Mouse (Mus musculus): Measurements from ENCODE around the gene Cryl1.

The Cryl1 gene

DNA sequence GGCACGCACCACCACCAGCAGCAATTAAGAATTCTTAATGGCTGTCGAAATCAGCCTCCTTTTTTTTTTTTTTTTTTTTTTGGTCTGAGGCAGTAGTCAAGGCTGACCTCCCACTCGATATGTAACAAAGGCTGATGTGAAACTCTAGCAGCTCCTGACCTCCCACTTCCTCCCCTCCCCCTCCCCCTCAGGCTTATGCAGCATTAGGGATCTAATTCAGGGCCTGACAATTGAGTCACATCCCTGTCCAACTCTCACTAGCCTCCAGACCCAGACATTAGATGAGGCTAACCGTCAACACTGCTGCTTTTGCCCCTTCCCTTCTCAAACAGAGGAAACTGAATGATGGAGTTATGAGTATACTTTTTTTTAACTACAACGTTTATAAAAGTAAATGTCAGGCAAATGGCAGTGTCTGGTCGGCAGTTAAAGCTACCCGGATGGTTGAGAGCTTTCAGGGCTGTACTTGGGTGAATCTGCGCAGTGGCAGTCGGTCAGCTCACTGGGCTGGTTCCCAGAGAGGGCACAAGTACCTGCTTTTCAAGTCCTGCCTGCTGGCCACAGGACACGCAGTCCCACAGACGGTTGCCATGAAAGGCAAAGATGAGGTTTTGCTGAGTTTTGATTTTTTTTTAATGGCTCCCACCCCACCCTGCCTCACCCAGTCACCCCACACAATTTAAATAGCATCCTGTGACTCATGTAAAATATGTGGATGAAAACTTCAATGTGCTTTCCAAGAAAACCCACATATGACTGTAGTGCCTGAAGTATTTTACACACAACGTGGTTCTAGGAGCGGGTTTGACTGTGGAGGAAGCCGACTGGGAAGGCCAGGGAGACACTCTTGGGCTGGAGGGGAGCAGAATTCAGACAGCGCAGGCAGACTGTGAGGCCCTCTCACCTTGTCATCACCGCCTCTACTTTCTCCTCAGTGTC lies 81.4 kb downstream of the Cryl1 start:
- no peak for DNase-seq (ENCODE audit: low spot score)

DNA sequence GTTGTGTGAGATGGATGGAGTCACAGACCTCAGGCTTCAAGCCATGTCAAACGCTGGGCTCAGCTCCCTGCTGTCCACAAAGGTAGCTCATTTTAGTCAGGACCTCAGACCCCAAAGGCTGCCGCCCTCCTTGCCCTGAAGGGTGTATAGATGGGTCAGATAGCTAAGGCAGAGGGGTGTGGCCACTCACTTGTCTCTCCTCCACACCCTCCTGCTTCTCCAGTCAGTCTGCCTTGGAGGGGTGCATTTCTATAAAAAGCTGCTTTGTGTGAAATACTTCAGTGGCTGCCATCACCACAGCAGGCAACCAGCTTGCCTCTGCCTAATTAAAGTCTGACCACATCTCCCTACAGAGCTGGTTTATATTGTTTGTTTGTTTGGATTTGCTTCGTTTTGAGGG lies 82.4 kb downstream of the Cryl1 start:
- no peak for DNase-seq (ENCODE audit: low spot score)

DNA sequence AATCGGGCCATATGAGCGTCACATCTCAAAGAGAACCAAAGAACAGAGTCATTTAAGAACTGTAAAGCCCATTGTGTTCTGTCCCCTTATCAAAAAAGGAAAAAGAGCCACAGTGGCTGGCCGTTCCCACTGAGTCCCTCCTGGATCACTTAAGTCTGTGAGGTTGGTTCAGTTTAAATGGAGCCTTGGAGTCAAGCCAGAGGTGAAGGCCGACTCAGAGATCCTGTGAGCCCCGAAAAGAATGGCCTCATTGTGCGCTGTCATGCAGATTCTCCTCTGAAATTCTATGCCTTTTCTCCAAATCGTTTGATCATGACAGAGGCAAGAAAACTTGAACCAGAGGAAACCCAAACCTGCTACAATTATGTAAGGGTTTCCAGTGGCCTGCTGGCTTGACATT lies 82.8 kb downstream of the Cryl1 start:
- peak; percentile 62 for DNase-seq (ENCODE audit: low spot score)

DNA sequence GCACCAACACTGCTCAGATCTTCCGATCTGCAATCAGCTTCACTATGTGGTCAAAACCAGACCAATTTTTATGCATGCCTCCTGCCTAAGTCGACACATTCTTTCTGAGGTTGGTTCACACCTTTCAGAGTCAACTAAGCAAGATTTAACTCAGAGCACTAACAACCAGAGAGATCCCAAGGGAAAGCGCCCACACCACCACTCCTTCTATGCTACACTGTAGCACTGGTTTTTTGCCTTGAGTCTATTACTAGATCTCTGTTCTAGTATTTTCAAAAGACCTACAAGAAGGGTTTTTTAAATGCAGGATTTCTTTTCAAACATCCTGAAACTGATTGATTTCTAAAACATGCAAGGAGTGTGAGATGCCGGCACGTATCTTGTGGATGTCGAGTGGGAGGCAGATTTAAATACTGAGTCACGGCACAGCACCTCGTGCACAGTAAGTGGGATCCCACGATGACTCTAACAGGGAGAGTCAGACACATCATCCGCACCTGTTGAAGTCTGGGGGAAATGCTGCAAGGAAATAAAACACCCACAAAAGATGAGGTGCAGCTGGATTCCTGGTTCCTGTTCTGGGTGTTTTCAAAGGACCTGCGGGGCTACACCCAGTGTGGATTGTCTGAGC lies 96.6 kb downstream of the Cryl1 start:
- DNase-seq (ENCODE audit: low spot score) = no peak

DNA sequence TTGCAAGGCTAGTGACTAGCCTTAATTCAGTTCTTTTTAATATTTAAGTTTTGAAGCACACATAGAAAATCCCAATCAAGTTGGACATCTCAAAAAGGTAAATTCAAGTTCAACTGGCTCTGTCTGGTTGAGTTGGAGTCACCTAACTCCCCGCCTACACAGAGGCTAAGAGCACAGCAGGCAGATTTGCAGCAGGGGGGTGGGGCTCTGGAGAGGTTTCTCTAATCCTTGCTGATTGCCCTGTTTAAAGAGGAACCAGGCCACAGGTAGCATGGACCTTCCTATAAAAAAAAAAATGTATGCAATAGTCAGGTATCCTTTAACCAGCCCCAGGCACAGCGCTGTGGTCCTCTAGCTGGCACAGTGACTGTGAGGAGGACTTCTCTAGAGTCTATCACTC lies 97.8 kb downstream of the Cryl1 start:
- DNase-seq (ENCODE audit: low spot score) = no peak

DNA sequence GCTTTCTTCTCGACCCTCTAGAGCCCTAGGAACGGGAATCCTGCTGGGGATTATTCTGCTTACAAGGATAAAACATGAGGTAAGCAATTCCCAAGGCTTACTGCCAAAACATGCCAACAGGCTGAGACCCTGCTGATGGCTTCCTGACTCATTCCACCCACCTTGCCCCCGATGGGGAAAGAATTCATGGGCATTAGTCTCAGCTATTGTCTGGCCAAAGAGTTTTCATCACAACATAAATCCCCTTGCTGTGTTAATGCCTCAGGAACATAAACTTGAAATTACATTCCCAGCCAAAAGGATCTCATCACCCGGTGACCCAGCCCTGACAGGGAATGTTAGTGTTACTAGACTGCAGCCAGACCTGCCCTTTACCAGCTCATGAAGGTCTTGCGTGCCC lies 100.7 kb downstream of the Cryl1 start:
- no peak for DNase-seq (ENCODE audit: low spot score)

DNA sequence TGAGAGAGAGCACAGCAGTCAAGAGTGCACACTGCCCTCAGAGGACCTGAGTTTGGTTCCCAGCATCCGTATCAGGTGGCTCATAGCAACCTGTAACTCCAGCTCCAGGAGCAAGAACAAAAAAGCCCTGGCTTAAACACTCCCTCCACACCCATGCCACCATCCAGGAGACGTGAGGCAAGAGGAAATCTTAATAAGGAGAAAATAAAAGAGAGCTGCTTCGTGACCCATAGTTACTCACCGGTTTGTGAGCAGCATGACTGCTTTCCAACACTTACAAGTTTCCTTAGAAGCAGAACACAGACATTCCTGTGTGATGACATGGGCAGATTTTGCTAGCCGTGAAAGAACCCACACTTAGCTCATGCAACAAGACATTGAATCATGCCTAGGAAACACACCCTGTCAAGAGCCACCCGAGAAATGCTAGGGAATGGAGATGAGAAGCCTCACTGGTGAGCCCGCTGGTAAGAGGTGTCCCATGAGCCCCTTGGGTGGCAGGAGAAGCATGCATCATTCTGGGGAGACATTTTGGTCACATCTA lies 106.9 kb downstream of the Cryl1 start:
- no peak for DNase-seq (ENCODE audit: low spot score)

DNA sequence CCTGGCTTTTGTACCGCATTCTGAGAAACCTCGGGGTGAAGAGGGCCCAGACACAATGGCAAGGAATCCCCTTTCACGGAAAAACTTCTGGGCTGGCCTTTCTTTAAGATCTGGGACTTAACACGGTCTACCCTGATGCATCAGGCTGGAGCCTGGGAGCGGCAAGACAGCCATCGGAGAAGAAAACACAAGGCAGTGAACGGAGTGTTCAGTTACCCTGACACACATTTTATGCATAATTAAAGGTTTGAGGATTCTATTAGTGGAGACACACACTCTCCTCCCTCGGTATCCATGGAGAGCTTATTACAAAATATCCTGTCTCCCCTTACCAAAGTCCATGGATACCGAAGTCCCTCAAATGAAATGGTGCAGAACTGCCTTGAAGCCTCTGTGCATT lies 109.2 kb downstream of the Cryl1 start:
- DNase-seq (ENCODE audit: low spot score) = no peak

DNA sequence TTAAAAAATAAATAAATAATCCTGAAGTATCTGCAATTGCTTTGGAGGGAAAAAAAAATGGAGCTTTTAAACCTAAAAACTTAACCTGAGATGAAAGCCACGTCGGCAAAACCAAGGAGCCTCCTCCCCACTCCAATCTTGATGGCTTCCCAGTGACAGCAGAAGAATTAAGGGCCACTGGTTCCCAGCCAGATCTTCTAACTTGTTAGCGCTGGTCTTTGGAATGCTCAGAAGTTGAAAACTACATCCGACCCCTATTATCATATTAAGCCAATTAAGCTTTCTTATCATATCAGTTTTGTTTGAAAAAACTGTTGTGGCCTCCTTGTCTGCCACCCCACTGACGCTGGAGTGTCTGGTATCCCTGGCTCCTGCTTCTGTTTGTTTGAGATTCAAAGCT lies 114.5 kb downstream of the Cryl1 start:
- no peak for DNase-seq (ENCODE audit: low spot score)

DNA sequence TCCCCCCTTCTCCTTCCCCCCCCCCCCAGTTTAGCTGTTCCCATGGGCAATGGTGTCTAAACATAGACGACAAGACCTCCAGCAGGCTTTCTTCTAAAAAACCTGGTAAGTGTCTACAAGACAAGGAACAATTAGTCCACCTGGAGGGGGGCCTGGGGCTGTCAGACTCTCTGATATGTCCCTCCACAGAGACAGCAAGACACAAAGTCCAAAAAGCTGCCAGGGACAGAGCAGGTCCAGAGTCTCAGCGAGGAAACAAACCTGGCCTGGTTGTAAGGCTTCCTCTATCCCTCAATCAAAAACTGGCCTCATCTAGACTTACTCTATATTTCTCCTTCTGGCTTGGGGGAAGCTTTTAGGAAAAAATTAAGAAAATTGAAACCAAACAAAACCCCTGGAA lies 115.7 kb downstream of the Cryl1 start:
- no peak for DNase-seq (ENCODE audit: low spot score)

DNA sequence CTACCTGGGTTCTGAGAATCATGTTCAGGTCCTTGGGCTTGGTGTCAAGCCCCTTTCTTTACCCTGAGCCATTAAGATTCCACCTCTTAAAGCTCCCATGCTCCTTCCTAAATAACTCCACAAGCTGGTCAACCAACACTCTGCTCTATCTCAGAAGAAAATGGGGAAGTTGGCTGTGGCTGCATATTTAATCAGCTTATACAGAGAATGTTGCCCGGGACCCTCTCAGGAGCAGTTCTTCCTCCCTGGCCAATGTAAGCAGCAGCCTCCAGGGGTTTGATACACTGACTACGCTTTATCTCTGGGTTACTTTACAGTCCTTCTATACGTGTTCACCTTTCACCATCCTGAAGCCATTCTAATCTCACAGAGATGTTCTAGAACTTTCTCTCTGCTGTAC lies 117.5 kb downstream of the Cryl1 start:
- no peak for DNase-seq (ENCODE audit: low spot score)

DNA sequence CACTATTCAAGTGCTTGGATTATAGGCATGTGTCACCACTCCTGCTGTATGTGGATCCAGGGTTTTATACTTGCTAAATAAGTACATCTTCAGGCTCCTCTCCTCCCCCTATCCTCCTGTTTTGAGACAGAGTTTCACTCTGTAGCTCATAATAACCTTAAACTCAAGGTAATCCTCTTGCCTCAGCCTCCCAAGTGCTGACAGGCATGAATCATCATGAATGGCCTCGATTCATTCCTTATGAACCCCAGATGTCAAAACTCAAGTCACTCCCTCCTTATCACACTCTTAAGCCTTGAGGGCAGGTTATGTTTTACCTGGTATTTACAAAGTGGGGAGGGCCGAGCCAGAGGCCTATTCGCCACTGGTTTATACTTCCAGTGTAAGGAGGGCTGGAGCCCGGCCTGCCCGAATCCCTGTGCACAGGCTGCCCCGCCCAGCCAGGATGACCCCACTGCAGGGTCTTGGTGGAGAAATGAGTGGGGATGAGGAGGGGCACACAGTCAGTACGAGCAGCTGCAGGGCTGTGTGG lies 121.8 kb downstream of the Cryl1 start:
- DNase-seq (ENCODE audit: low spot score) = no peak

DNA sequence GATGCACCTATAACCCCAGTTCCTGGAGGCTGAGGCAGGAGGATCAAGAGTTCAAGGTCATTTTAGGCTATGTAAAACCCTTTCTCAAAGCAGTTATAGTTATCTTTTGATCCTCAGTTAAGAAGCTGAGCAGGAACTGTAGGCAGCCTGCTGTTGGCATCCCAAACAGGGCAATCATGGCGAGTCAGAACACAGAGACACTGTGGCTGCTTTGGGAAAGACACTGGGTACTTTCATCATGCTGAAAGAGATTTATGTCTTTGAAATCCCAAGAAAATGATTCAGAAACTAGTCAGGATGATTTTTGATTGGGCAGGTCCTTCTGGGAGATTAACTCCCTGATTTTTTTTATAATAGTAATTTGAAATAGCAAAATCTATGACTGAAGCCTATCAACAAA lies 126.0 kb downstream of the Cryl1 start:
- DNase-seq (ENCODE audit: low spot score) = no peak

DNA sequence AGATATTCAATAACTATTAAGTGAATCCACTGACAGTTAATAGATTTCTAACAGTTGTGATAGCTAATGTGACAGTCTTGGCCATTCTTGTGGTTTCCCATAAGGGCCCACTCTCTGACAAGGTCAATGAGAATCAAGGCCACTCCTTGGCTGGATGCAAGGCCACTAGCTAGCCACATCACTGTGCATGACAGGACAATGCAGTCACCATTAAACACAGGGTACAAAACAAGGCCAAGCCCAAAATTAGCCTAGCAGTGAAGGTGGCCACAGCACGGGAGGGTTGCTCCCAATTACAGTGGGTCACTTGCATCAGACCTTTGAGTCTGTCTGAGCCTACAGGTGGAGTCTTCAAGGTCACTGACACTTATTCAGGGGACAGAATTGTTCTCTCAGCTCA lies 126.5 kb downstream of the Cryl1 start:
- no peak for DNase-seq (ENCODE audit: low spot score)

DNA sequence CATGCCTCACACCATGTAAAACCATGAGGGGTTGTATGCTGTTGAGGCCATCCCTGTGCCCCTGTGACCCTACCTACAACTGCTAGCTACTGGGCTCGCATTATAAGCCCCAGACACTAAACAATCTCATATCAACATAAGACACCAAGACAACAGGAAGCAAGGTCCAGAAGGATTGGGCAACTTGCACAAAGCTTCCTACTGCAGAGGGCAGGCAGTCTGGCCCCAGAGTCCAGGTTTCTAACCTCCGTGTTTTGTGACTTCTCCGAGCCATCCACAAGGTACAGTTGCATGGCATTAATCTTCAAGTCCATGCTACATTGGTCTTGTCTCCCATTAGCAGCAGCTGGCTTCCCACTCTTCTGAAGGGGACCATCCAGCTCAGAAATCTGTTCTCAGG lies 129.4 kb downstream of the Cryl1 start:
- DNase-seq (ENCODE audit: low spot score) = no peak

DNA sequence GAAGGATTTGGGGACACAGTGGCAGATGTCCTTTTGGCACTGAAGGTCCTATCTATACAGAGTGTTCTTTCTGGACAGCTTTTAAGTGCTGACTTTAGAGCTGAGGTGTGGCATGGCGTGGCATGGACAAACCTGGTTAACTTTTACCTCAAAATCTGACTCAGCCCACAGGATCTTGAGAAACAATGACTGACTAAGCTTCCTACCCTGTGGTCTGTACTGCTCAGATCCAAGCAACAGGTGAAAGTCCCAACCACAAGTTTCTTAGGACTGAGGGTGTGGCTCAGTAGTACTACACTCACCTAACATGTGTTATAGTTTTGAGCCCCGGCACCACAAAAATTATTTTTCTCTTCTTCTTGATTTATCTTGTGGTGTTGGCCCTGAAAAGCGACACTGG lies 130.0 kb downstream of the Cryl1 start:
- no peak for DNase-seq (ENCODE audit: low spot score)

DNA sequence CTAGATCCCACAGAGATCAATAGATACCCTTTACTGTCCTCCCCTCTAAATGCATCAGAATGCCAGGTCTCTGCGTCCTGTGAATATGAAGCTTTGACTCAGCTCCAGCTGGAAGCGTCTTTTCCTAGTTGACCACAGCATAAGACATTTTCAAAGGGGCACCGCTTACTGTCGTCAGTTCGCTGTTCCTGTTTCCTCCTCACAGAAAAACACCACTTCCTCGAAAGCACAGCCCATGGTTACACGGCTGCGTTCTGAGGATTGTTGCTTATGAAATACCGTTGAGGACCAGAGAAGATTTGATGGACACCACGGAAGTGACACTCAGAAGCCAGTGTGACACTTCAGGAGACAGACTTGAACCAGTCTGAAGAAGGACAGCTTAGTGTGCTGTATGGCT lies 134.4 kb downstream of the Cryl1 start:
- DNase-seq (ENCODE audit: low spot score) = no peak

DNA sequence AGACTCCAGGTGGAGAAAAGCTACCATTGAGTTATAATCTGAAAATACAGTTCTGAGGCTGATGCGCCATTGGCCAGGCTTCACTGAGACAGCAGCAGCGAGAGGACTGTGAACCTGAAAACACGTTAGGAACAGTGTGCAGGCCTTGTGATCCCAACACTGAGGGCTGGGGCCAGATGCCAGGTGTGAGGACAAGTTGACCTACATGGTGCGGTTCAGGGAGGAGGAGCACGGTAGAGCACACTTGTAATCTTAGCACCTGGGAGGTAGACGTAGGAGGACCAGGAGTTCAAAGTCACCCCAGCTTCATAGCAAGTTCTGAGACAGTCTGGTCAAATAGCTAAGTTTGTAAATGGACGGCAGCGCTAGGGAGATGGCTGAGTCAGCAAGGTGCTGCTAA lies 139.0 kb downstream of the Cryl1 start:
- DNase-seq (ENCODE audit: low spot score) = no peak

DNA sequence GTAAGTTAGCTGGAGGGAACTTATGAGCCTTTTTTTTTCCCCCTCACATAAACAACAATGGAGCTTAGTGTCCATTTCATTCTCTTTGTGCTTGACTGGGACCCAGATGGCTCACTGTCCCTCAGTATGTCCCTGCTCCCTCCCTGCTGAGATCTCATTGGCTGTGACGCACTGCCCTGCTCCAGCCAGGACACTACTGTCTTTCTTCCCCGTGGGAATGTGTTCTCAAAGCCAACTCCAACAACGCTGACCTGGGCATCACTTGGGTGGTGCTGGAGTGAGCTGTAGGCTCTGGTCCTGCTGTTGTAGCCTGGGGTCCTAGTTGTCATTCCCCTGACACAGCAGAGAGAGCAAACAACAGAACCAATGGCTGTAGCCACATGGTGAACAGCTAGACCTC lies 149.7 kb downstream of the Cryl1 start:
- no peak for DNase-seq (ENCODE audit: low spot score)

DNA sequence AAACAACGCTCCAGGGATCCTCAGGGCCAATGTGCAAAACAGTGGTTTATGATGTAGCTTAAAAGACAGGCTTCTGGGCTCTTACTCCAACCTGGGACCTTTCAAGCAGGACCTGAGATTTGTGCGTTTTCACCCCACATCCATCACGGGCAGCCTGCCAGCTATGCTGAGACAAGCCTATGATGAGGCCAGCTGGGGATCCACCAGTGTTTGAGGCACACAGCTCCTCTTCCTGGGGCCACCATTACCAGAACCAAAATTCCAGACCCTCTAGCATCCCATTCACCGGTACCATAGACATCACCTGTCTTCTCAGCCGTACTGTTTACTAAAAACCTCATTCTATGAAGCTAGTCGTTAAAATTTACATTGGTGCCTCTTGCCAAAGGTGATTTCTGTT lies 151.8 kb downstream of the Cryl1 start:
- DNase-seq (ENCODE audit: low spot score) = no peak

DNA sequence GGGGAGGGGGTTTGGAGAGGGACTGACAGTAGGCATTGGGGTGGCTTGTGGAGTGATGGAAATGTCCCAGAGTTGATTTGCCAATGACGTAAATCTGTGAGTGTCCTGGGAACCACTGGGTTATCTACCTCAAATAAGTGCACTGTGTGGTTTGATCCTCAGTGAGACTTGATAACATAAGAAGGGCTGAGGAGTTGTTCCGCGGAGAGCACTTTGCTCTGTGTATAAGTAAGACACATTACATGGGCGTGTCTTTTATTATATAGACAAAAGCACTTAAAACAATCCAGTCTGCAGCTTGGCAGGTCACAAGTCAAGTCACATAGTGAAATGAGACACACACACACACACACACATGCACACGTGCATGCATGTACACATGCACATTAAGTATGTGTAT lies 155.4 kb downstream of the Cryl1 start:
- DNase-seq (ENCODE audit: low spot score) = no peak

DNA sequence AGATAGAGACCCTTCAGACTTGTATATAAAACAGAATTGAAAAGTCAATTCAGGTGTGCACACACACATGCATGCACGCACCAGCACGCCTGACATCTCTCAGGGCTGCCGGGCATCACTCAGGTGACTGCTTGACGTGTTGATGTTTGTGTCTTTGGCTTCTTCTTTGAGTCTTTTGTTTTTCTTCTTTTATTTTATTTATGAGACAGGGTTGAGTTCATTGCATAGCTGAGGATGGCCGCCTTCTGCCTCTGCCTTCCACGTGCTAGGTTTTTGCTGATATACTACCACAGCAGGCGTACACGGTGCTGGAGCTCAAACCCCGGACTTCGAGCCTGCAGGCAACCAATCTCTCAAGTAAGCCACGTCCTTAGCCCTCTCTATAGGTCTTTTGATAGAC lies 163.1 kb downstream of the Cryl1 start:
- no peak for DNase-seq (ENCODE audit: low spot score)

DNA sequence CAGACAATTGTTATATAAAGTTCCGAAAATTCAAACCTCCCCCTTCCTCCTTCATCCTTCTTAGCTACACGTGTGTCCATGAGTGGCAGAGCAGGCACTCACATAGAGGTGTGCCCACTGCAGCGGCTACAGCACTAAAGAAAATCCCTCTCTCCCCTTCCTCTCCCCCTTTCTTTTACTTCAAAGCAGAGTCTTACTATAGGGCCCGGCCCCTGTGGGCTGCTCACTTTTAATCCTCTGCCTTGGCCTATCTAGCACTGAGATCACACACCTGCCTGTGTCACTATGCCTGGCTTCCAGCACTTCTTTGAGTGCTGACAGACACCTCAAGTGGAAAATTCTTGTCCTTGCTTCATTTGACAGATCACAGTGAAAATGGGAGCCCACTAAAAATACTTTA lies 163.6 kb downstream of the Cryl1 start:
- DNase-seq (ENCODE audit: low spot score) = no peak
